Mouse (Mus musculus) lung, embryonic 15.5 days (tissue): ENCODE data around the gene Mmp27. TPM values are rescaled to one million over a fixed set of nuclear protein-coding genes. Genes with fewer than 3 reads are reported as not detected.

ENCODE experiments used
- ATAC-seq: fragments of 200-750 bp; cut with Nextera tagmentation; 2 replicates; pipeline ENCODE4 v1.8.0; 2017; ENCODE audit warnings: moderate number of reproducible peaks, borderline replicate concordance; ENCODE audit not compliant: low FRiP score, low TSS enrichment; ENCODE audit errors: extremely low read depth
- H3K27ac ChIP-seq: fragments of 300-500 bp; sonication (generic); 2 replicates; pipeline ENCODE4 v1.5.1; 2015; ENCODE audit warnings: moderate library complexity, mild to moderate bottlenecking, inconsistent platforms
- H3K27me3 ChIP-seq: fragments of 300-500 bp; sonication (generic); 2 replicates; pipeline ENCODE4 v1.6.1; 2015; ENCODE audit warnings: inconsistent platforms
- H3K36me3 ChIP-seq: fragments of 300-500 bp; sonication (generic); 2 replicates; pipeline ENCODE4 v1.6.1; 2015; ENCODE audit warnings: inconsistent platforms
- H3K4me1 ChIP-seq: fragments of 300-500 bp; sonication (generic); 2 replicates; pipeline ENCODE4 v1.6.1; 2015; ENCODE audit warnings: inconsistent platforms
- H3K4me2 ChIP-seq: fragments of 300-500 bp; sonication (generic); 2 replicates; pipeline ENCODE4 v1.6.1; 2015; ENCODE audit warnings: inconsistent platforms, mild to moderate bottlenecking, moderate library complexity
- H3K4me3 ChIP-seq: fragments of 300-500 bp; sonication (generic); 2 replicates; pipeline ENCODE4 v1.5.1; 2015; ENCODE audit warnings: mild to moderate bottlenecking, inconsistent platforms
- H3K9ac ChIP-seq: fragments of 300-500 bp; sonication (generic); 2 replicates; pipeline ENCODE4 v1.6.1; 2015; ENCODE audit warnings: inconsistent platforms
- H3K9me3 ChIP-seq: fragments of 300-500 bp; sonication (generic); 2 replicates; pipeline ENCODE4 v1.6.1; 2016; ENCODE audit warnings: inconsistent platforms
- WGBS: fragments of 180-500 bp; shearing (Covaris S2); methylation state at CpG from one replicate; pipeline ENCODE4 v1.1.7; 2015; 5-methylcytosine and 5-hydroxymethylcytosine counted together
- polyA plus RNA-seq: library from polyadenylated mRNA; unstranded; fragments of >200 nt; fragmentation: Nextera tagmentation; extraction: Ambion mirVana; gene quantifications from 2 replicates; pipeline ENCODE4 v1.2.1, GENCODE M21; 2015

Gene Mmp27
- polyA plus RNA-seq, result 0.11 TPM in 1 of 2 replicates, not detected in the other

DNA sequence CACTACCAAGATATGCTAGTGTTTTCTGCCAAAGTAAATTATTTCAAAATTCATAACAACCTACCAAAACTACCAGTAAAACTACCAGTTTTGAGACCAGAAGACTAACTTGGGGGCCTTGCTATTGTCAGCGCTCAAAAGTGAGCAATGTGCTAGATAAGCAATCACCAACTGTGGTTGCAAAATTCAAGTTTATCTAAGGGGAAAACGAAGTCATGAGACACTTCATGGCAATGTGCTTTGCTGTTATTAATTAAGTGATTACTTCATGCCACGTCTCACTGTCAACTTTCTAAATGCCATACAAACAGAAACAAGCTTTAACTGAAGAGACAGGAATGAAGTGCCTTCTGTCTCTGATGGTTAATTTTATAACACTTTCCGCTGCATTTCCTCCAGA is at the start of gene Mmp27:
TSS of gene Mmp27 (plus strand) at position 235 of the 400 bp plus-strand sequence.
- no peak within 1 kb of the TSS for H3K4me2 ChIP-seq
- no peaks in the 10 kb centered on the region for H3K36me3 ChIP-seq
- H3K27ac ChIP-seq, result no peak within 1 kb of the TSS
- H3K27me3 ChIP-seq, result no peaks in the 10 kb centered on the region
- no peak within 1 kb of the TSS for H3K4me3 ChIP-seq
- no peaks in the 10 kb centered on the region for H3K9me3 ChIP-seq
- peaks cover 7% of the 10 kb centered on the region; the same call in 1 of the 2 replicates for H3K4me1 ChIP-seq
- no peak for ATAC-seq
- WGBS, result 40% methylated on average over 4 of the region's 4 CpGs
- H3K9ac ChIP-seq, result no peak within 1 kb of the TSS

- Histone ChIP-seq H3K27ac (no peak overlapping the region), H3K4me1 (no peaks in the 10 kb centered on the region), H3K9ac (no peak overlapping the region), H3K4me2 (no peak overlapping the region), H3K36me3 (no peaks in the 10 kb centered on the region), H3K27me3 (no peaks in the 10 kb centered on the region), H3K9me3 (no peaks in the 10 kb centered on the region), H3K4me3 (no peak overlapping the region)
- WGBS, result 64% methylated on average over 4 of the region's 4 CpGs
- no peak for ATAC-seq
These were observed 44.8 kb upstream of the Mmp27 start for GRCm38 (mm10) chr9:7526255-7526940.

- H3K9ac ChIP-seq, result no peak overlapping the region
- H3K27ac ChIP-seq, result no peak overlapping the region
- no peak overlapping the region for H3K4me2 ChIP-seq
- H3K27me3 ChIP-seq, result no peaks in the 10 kb centered on the region
- no peak for ATAC-seq
- peaks cover 5% of the 10 kb centered on the region for H3K4me1 ChIP-seq
- no peak overlapping the region for H3K4me3 ChIP-seq
- no peaks in the 10 kb centered on the region for H3K36me3 ChIP-seq
- no peaks in the 10 kb centered on the region for H3K9me3 ChIP-seq
These were observed 28.4 kb upstream of the Mmp27 start for GRCm38 (mm10) chr9:7542763-7543162.

GRCm38 (mm10) chr9:7544923-7545457 is 26.2 kb upstream of the Mmp27 start:
- Histone ChIP-seq H3K4me2 (no peak overlapping the region), H3K27ac (peak overlapping the region; percentile 16; the same call in 1 of the 2 replicates)
- ATAC-seq, result peak; percentile 41

DNA sequence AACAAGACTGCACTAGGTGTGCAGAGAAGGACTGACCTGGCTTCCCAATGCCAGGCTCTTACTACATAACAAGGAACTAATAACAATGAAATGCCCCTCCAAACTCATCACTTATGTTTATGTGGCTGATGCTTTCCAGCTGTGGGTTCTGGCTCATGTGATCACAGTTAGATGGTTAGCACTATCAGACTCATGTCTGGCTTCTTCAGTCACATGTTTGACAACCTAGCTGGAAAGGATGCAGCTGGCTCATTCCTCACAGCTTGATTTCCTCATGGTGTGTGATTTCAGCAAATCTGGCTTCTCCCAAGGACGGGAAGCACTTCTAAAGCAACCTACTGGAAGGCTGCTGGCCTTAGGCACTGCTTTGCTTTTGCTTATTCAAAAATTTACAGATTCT is 25.7 kb upstream of the Mmp27 start:
- H3K4me2 ChIP-seq, result no peak overlapping the region
- WGBS, result 27% methylated on average over 1 of the region's 1 CpGs
- H3K4me1 ChIP-seq, result peaks cover 5% of the 10 kb centered on the region
- peak; percentile 97 for ATAC-seq
- no peaks in the 10 kb centered on the region for H3K36me3 ChIP-seq
- peak overlapping the region; percentile 16; the same call in 1 of the 2 replicates for H3K27ac ChIP-seq
- no peak overlapping the region for H3K9ac ChIP-seq
- no peaks in the 10 kb centered on the region for H3K9me3 ChIP-seq
- no peak overlapping the region for H3K4me3 ChIP-seq
- H3K27me3 ChIP-seq, result no peaks in the 10 kb centered on the region

More at GRCm38 (mm10) chr9:7544923-7545457, 26.2 kb upstream of the Mmp27 start:
- Histone ChIP-seq H3K9me3 (no peaks in the 10 kb centered on the region), H3K27me3 (no peaks in the 10 kb centered on the region), H3K4me1 (peaks cover 5% of the 10 kb centered on the region), H3K36me3 (no peaks in the 10 kb centered on the region), H3K9ac (no peak overlapping the region), H3K4me3 (no peak overlapping the region)
- 23% methylated on average over 1 of the region's 1 CpGs for WGBS

GRCm38 (mm10) chr9:7545920-7546319 is 25.3 kb upstream of the Mmp27 start:
- H3K4me2 ChIP-seq, result no peak overlapping the region
- 75% methylated on average over 7 of the region's 7 CpGs for WGBS

DNA sequence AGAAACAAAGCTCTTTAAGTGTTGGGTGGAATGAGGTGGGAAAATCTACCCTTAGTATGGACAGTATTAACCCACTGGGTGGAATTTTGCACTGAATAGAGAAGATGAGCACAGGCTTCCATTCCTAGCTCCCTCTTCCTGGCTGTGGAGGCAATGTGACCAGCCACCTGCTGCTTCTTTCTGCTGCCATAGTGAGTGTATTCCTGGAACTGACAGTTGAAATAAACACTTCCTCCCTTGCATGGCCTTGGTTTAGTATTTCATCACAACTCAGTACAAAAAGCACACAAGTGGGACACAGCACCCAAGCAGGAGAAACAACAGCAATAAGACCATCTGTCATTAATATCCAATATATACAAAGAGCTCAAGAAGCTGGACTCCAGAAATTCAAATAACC is 19.3 kb upstream of the Mmp27 start:
- no peak for ATAC-seq
- no peak overlapping the region for H3K27ac ChIP-seq
- no peaks in the 10 kb centered on the region for H3K36me3 ChIP-seq
- H3K4me2 ChIP-seq, result no peak overlapping the region
- no peaks in the 10 kb centered on the region for H3K9me3 ChIP-seq
- no peak overlapping the region for H3K9ac ChIP-seq
- no peak overlapping the region for H3K4me3 ChIP-seq
- H3K4me1 ChIP-seq, result no peaks in the 10 kb centered on the region
- H3K27me3 ChIP-seq, result no peaks in the 10 kb centered on the region

More at GRCm38 (mm10) chr9:7545920-7546319, 25.3 kb upstream of the Mmp27 start:
- H3K9ac ChIP-seq, result no peak overlapping the region
- H3K27ac ChIP-seq, result no peak overlapping the region
- no peaks in the 10 kb centered on the region for H3K9me3 ChIP-seq
- H3K27me3 ChIP-seq, result no peaks in the 10 kb centered on the region
- H3K4me1 ChIP-seq, result peaks cover 5% of the 10 kb centered on the region
- no peak overlapping the region for H3K4me3 ChIP-seq
- H3K36me3 ChIP-seq, result no peaks in the 10 kb centered on the region
- ATAC-seq, result peak; percentile 56; the same call in 1 of the 2 replicates

DNA sequence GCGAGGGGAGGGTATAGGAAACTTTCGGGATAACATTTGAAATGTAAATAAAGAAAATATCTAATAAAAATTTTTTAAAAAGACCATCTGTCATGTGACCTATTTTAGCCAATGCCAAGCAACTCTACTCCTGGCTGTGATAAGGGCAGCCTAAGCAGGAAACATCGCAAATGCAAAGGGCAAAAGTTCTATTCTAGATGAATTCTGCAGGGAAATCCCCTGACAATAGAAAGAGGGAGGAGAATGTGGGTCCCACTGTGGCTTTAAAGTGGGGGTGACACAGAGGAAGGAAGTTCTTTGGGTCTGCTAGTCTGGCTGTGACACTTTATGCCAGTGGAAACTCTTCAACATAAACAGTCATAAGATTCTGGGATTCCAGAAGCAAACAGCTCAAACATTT is 17.7 kb upstream of the Mmp27 start:
- no peak for ATAC-seq
- H3K27me3 ChIP-seq, result no peaks in the 10 kb centered on the region
- H3K4me1 ChIP-seq, result 0 out of 2 replicates have a peak, but pooled peaks cover 4% of the 10 kb centered on the region
- H3K4me2 ChIP-seq, result no peak overlapping the region
- no peak overlapping the region for H3K4me3 ChIP-seq
- H3K9me3 ChIP-seq, result no peaks in the 10 kb centered on the region
- no peak overlapping the region for H3K27ac ChIP-seq
- no peak overlapping the region for H3K9ac ChIP-seq
- H3K36me3 ChIP-seq, result no peaks in the 10 kb centered on the region
- WGBS, result 57% methylated on average over 3 of the region's 3 CpGs

DNA sequence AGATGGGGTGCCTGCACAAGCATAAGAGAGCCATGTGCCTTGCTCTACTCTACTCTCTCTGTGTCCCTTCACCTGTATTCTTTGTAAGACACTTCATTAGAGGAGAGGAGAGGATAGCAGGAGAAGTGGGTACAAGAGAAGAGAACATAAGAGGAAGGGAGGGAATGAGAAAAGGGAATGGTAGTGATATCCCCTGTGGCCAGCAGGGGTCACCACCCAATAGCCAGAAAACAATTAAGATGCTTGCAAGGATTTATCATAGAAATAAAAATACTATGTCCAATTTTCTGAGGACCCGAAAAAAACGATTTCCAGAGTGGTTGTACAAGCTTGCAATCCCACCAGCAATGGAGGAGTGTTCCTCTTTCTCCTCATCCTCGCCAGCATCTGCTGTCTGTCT is 16.8 kb upstream of the Mmp27 start:
- H3K4me1 ChIP-seq, result 0 out of 2 replicates have a peak, but pooled peaks cover 8% of the 10 kb centered on the region
- H3K9me3 ChIP-seq, result no peaks in the 10 kb centered on the region
- no peak overlapping the region for H3K4me2 ChIP-seq
- no peaks in the 10 kb centered on the region for H3K27me3 ChIP-seq
- H3K9ac ChIP-seq, result no peak overlapping the region
- H3K36me3 ChIP-seq, result no peaks in the 10 kb centered on the region
- no peak overlapping the region for H3K27ac ChIP-seq
- 38% methylated on average over 3 of the region's 3 CpGs for WGBS
- no peak for ATAC-seq
- no peak overlapping the region for H3K4me3 ChIP-seq

DNA sequence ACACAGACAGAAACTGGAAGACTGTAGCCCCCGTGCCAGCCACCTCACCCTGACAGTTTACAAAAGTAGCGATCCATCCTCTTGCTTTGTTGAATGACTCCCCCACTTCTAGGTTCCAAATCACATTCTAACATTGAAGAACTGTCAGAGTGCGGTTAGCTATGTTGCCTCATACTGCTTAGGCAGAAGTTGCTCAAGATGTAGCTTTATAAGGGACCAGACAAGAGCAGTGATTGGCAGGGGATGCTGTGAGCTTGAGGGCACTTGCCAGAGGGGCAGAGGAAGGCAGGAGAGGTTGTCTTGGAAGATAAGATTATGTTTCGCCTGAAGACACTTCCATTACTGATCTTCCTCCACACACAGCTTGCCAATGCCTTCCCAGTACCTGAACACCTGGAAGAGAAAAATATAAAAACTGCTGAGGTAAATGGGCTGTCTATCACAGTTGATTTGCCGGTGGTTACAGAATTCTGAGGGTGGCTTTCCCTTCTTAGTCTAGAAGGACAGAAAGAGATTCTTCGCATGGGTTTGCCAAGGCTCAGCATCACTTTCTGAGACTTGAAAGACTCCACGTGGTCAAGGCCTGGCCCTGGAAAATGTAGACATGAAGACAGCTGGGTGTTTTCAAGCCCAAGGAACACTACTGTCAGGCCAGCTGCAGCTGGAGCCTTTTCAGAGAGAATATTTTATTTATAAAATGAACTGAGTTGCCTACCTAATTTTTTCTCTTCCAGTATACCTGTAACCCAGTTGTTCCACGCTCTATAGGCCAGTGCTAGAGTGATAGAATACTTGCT is 12.8 kb upstream of the Mmp27 start, which contains the start of gene Mmp8:
TSS of gene Mmp8 (plus strand) at position 236 of the 797 bp plus-strand sequence.
- Histone ChIP-seq H3K27ac (no peak within 1 kb of the TSS), H3K36me3 (no peaks in the 10 kb centered on the region), H3K4me1 (0 out of 2 replicates have a peak, but pooled peaks cover 8% of the 10 kb centered on the region), H3K9me3 (no peaks in the 10 kb centered on the region), H3K4me2 (no peak within 1 kb of the TSS), H3K4me3 (no peak within 1 kb of the TSS), H3K9ac (no peak within 1 kb of the TSS), H3K27me3 (no peaks in the 10 kb centered on the region)
- ATAC-seq, result peak; percentile 70; the same call in 1 of the 2 replicates
- 53% methylated on average over 8 of the region's 8 CpGs for WGBS

- Histone ChIP-seq H3K9me3 (no peaks in the 10 kb centered on the region), H3K4me1 (0 out of 2 replicates have a peak, but pooled peaks cover 8% of the 10 kb centered on the region), H3K27ac (no peak overlapping the region), H3K27me3 (no peaks in the 10 kb centered on the region), H3K9ac (no peak overlapping the region), H3K36me3 (no peaks in the 10 kb centered on the region), H3K4me3 (no peak overlapping the region), H3K4me2 (no peak overlapping the region)
- no peak for ATAC-seq
- WGBS, result 53% methylated on average over 4 of the region's 4 CpGs
These were observed 11.2 kb upstream of the Mmp27 start for GRCm38 (mm10) chr9:7560026-7560425.

DNA sequence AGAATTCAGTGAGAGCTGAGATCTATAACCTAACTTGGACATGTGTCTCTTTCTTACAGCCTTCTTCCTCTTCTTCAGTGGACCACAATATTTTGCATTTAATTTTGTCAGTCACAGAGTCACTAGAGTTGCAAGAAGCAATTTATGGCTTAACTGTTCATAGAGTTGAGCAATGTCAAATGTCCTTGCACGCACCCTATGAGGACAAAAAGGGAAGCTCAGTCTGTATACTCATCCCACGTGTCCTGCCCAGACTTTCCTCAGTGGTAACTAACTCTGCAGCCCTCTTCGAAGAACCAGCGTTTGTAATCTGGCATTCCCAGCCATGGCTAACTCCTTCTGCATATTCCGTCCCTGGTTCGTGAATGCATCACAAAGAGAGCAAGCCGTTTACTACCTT is 3.8 kb upstream of the Mmp27 start:
- ATAC-seq, result peak; percentile 56; the same call in 1 of the 2 replicates
- Histone ChIP-seq H3K27ac (no peak overlapping the region; the same call in 1 of the 2 replicates), H3K4me2 (no peak overlapping the region), H3K36me3 (no peaks in the 10 kb centered on the region), H3K9me3 (no peaks in the 10 kb centered on the region), H3K4me3 (no peak overlapping the region), H3K4me1 (no peaks in the 10 kb centered on the region), H3K27me3 (no peaks in the 10 kb centered on the region), H3K9ac (no peak overlapping the region)
- WGBS, result 38% methylated on average over 7 of the region's 7 CpGs
